Mouse (Mus musculus) heart, adult 2 months (tissue): ENCODE measurements around the gene H2-T24. TPM values are rescaled to one million over a fixed set of nuclear protein-coding genes. Genes with fewer than 3 reads are reported as not detected.

ENCODE experiments used
- DNase-seq, 2 experiments: peaks; one replicate each; pipeline ENCODE4 v3.0.0; 2021
- H3K27ac ChIP-seq: fragments of 200-600 bp; 2 replicates; pipeline ENCODE4 v1.8.1; 2022
- H3K27me3 ChIP-seq: fragments of 200-500 bp; 2 replicates; pipeline ENCODE4 v1.6.1; 2012; ENCODE audit warnings: mild to moderate bottlenecking, low read length, inconsistent platforms, mixed read lengths; ENCODE audit not compliant: control insufficient read depth, insufficient read depth
- H3K36me3 ChIP-seq: fragments of 200-500 bp; 2 replicates; pipeline ENCODE4 v1.6.1; 2012; ENCODE audit warnings: low read length, inconsistent platforms; ENCODE audit not compliant: control insufficient read depth, insufficient read depth
- H3K4me1 ChIP-seq: fragments of 200-500 bp; 2 replicates; pipeline ENCODE4 v1.6.1; 2011; ENCODE audit warnings: low read length; ENCODE audit not compliant: control insufficient read depth, insufficient read depth
- H3K4me3 ChIP-seq: fragments of 200-600 bp; 2 replicates; pipeline ENCODE4 v1.8.1; 2022
- H3K79me2 ChIP-seq: fragments of 200-500 bp; replicated peaks from 2 replicates; pipeline ENCODE4 v1.6.1; 2012; ENCODE audit warnings: mild to moderate bottlenecking, inconsistent platforms, low read length, moderate library complexity, mixed read lengths; ENCODE audit not compliant: control insufficient read depth, insufficient read depth
- H3K9ac ChIP-seq: fragments of 200-500 bp; 2 replicates; pipeline ENCODE4 v1.6.1; 2012; ENCODE audit warnings: low read depth, mild to moderate bottlenecking, control low read depth, inconsistent platforms, low read length, mixed read lengths
- CTCF ChIP-seq: fragments of 200-600 bp; IDR thresholded peaks from 2 replicates; pipeline ENCODE4 v1.8.1; 2022; ENCODE audit warnings: antibody characterized with exemption, mild to moderate bottlenecking, moderate library complexity
- EP300 ChIP-seq: fragments of 200-500 bp; IDR thresholded peaks from 2 replicates; pipeline ENCODE4 v1.6.1; 2011; ENCODE audit warnings: low read depth, low read length, control low read depth; ENCODE audit not compliant: insufficient read depth
- POLR2A ChIP-seq: fragments of 200-500 bp; IDR thresholded peaks from 2 replicates; pipeline ENCODE4 v1.6.1; 2011; ENCODE audit warnings: mild to moderate bottlenecking, low read depth, low read length, control low read depth; ENCODE audit not compliant: insufficient read depth
- WGBS: fragments of 180-500 bp; shearing (Covaris S2); methylation state at CpG from one replicate; pipeline ENCODE4 v1.1.7; 2018; 5-methylcytosine and 5-hydroxymethylcytosine counted together
- intact Hi-C: fragments of 180-260 bp; cut with DNase I; formaldehyde crosslinking; loops from one replicate; pipeline ENCODE4 v1.15.1; 2025
- polyA plus RNA-seq: library from polyadenylated mRNA; depleted of rRNA; stranded (reverse); fragments of >200 nt; gene quantifications from 2 replicates; pipeline ENCODE4 v1.2.3, GENCODE M21; 2012
- total RNA-seq, 2 experiments: library from RNA; stranded (reverse); gene quantifications; 2 replicates each; pipeline ENCODE4 v1.2.3; 2021

Gene H2-T24
- total and polyA plus RNA-seq, 3 experiments, result 4.3 to 9.6 (median 7.5) TPM

GRCm38 (mm10) chr17:36001121-36001897, 19.1 kb downstream of the H2-T24 start:
- intact Hi-C loops, result no loop called here
- 86% methylated on average over 12 of the region's 12 CpGs for WGBS

GRCm38 (mm10) chr17:36000349-36000748, 20.0 kb downstream of the H2-T24 start:
- no peaks in the 10 kb centered on the region for H3K36me3 ChIP-seq
- H3K4me1 ChIP-seq, result peaks cover 8% of the 10 kb centered on the region
- no peak overlapping the region for H3K4me3 ChIP-seq
- TF ChIP-seq EP300 (no peak), POLR2A (no peak), CTCF (no peak)
- DNase-seq, result no peak
- 77% methylated on average over 4 of the region's 4 CpGs for WGBS
- intact Hi-C loops, result no loop called here
- no peak overlapping the region for H3K27ac ChIP-seq
- H3K79me2 ChIP-seq, result peaks cover 6% of the 10 kb centered on the region
- no peak overlapping the region for H3K9ac ChIP-seq
- H3K27me3 ChIP-seq, result no peaks in the 10 kb centered on the region

More at GRCm38 (mm10) chr17:36001121-36001897, 19.1 kb downstream of the H2-T24 start:
- TF ChIP-seq CTCF (no peak), POLR2A (no peak), EP300 (no peak)
- H3K79me2 ChIP-seq, result peaks cover 6% of the 10 kb centered on the region
- no peak for DNase-seq
- no peaks in the 10 kb centered on the region for H3K36me3 ChIP-seq
- H3K4me3 ChIP-seq, result no peak overlapping the region
- peaks cover 6% of the 10 kb centered on the region for H3K4me1 ChIP-seq
- H3K27me3 ChIP-seq, result no peaks in the 10 kb centered on the region
- no peak overlapping the region for H3K27ac ChIP-seq
- H3K9ac ChIP-seq, result no peak overlapping the region

- Histone ChIP-seq H3K4me1 (peaks cover 6% of the 10 kb centered on the region), H3K27ac (no peak overlapping the region), H3K4me3 (no peak overlapping the region), H3K36me3 (no peaks in the 10 kb centered on the region), H3K27me3 (no peaks in the 10 kb centered on the region), H3K9ac (no peak overlapping the region), H3K79me2 (peaks cover 6% of the 10 kb centered on the region)
- intact Hi-C loops, result no loop called here
- DNase-seq, result peak in 1 of 2 experiments; percentile 39
- 43% methylated on average over 7 of the region's 7 CpGs for WGBS
- TF ChIP-seq CTCF (no peak), EP300 (no peak), POLR2A (no peak)
Measured at GRCm38 (mm10) chr17:35999356-35999755, 21.0 kb downstream of the H2-T24 start.

GRCm38 (mm10) chr17:35998545-35999305, 21.6 kb downstream of the H2-T24 start:
- H3K9ac ChIP-seq, result no peak overlapping the region
- TF ChIP-seq CTCF, result no peak
- TF ChIP-seq EP300, result no peak
- no peak for TF ChIP-seq POLR2A
- H3K4me3 ChIP-seq, result no peak overlapping the region
- intact Hi-C loops, result no loop called here
- H3K79me2 ChIP-seq, result peaks cover 6% of the 10 kb centered on the region
- peaks cover 6% of the 10 kb centered on the region for H3K4me1 ChIP-seq
- H3K27ac ChIP-seq, result no peak overlapping the region
- no peaks in the 10 kb centered on the region for H3K36me3 ChIP-seq
- H3K27me3 ChIP-seq, result no peaks in the 10 kb centered on the region
- 62% methylated on average over 6 of the region's 6 CpGs for WGBS
- no peak for DNase-seq

- peak; percentile 33 to 48 for DNase-seq
- Histone ChIP-seq H3K79me2 (peaks cover 2% of the 10 kb centered on the region), H3K27me3 (no peaks in the 10 kb centered on the region), H3K27ac (no peak overlapping the region), H3K4me3 (no peak overlapping the region), H3K36me3 (no peaks in the 10 kb centered on the region), H3K9ac (peak overlapping the region; percentile 22; the same call in 1 of the 2 replicates), H3K4me1 (peaks cover 6% of the 10 kb centered on the region)
- WGBS, result 63% methylated on average over 12 of the region's 12 CpGs
- intact Hi-C loops, result loop anchor here (1.0 to 2.0 kb wide), 3 partner anchors 34 to 195 kb away; partner anchors contain the start of gene H2-T23
- TF ChIP-seq EP300, result no peak
- TF ChIP-seq POLR2A, result no peak
- no peak for TF ChIP-seq CTCF
Measured at GRCm38 (mm10) chr17:35997713-35998510, 22.4 kb downstream of the H2-T24 start.
